Mouse (Mus musculus) brown adipose tissue, adult 24 weeks (tissue): Measurements from ENCODE around the gene Hoxc5. TPM values are rescaled to one million over a fixed set of nuclear protein-coding genes. Genes with fewer than 3 reads are reported as not detected.

ENCODE experiments used
- H3K27ac ChIP-seq: fragments of 200-500 bp; replicated peaks from 2 replicates; pipeline ENCODE4 v1.5.1; 2012; ENCODE audit warnings: low read depth, mild to moderate bottlenecking, low read length
- H3K4me1 ChIP-seq: fragments of 200-500 bp; 2 replicates; pipeline ENCODE4 v1.6.1; 2012; ENCODE audit warnings: low read length, mixed read lengths; ENCODE audit not compliant: control insufficient read depth, insufficient read depth, insufficient read length
- H3K4me3 ChIP-seq: fragments of 200-500 bp; 2 replicates; pipeline ENCODE4 v1.5.1; 2012; ENCODE audit warnings: low read depth, mild to moderate bottlenecking, low read length, moderate library complexity; ENCODE audit not compliant: insufficient read depth
- polyA plus RNA-seq: library from polyadenylated mRNA; stranded (reverse); fragments of >200 nt; gene quantifications from 2 replicates; pipeline ENCODE4 v1.2.4, GENCODE M21; 2012; ENCODE audit not compliant: missing spikeins, insufficient read depth, insufficient read length

Gene Hoxc5
- polyA plus RNA-seq, 1 experiment: 14.1 TPM

- Histone ChIP-seq H3K4me1 (no peaks in the 10 kb centered on the region), H3K27ac (no peak overlapping the region), H3K4me3 (no peak overlapping the region)
Observed at GRCm38 (mm10) chr15:102937036-102937666, 30.1 kb upstream of the Hoxc5 start.

- no peak overlapping the region for H3K4me3 ChIP-seq
- no peak overlapping the region for H3K27ac ChIP-seq
- H3K4me1 ChIP-seq: no peaks in the 10 kb centered on the region
Observed at GRCm38 (mm10) chr15:102939256-102940155, 27.7 kb upstream of the Hoxc5 start.

DNA sequence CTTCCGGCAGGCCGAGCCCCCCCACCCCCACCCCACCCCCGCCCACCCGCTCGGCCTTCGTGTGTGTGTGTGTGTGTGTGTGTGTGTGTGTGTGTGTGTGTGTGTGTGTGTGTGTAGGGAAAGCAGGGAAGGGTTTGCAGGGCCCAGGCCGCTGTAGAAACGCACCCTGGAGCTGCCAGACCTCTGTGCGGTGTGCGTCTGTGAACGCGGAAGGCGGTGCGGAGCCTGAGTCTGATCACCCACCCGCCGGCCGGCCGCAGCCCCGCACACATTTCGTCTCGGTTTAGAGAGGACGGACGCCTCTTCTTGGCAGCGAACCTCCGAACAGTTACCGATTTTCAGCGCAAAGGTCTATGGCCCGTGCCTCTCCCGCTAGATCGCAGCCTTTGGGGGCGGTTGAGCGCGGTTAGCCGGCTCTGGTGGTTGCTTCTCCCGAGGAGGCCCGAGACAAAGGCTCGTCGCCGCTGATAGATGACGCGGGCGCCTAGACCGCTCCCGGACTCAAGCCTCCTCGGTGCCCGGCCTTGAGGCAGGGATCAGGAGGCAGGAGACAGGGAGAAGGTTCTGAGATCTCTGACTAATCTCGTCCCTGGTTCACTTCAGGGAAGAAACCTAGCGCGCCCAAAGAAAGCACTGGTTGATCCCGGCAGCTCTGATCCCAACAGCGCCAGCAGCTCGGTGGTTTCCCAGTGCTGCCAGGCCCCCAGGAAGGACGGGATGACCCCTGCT is 24.3 kb upstream of the Hoxc5 start:
- no peak overlapping the region for H3K4me3 ChIP-seq

DNA sequence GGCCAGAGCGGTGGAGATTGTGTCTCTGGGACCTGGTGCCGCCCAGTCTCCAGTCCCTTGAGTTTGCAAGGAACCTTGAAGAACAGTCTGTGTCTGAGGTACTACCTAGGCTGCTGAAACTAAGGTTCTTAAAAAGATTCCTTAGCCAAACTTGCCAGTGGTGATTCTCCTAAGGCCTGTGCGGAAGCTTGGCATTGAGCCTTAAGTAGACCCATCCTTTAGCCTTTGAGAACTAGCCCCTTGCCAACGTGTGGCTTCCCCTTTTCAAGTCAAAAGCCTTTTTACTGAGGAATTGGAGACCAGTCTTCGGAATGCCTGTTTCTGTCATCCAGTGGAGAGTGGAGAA is 23.8 kb upstream of the Hoxc5 start:
- H3K4me3 ChIP-seq: no peak overlapping the region
- no peak overlapping the region for H3K27ac ChIP-seq
- no peaks in the 10 kb centered on the region for H3K4me1 ChIP-seq

More for the DNA sequence above, 24.3 kb upstream of the Hoxc5 start:
- Histone ChIP-seq H3K27ac (no peak overlapping the region), H3K4me1 (no peaks in the 10 kb centered on the region)

GRCm38 (mm10) chr15:102945185-102946077 is 21.8 kb upstream of the Hoxc5 start:
- no peaks in the 10 kb centered on the region for H3K4me1 ChIP-seq
- no peak overlapping the region for H3K4me3 ChIP-seq
- no peak overlapping the region for H3K27ac ChIP-seq

- Histone ChIP-seq H3K27ac (no peak overlapping the region), H3K4me3 (no peak overlapping the region)
Observed at GRCm38 (mm10) chr15:102947276-102947675, 20.0 kb upstream of the Hoxc5 start.

GRCm38 (mm10) chr15:102948842-102949241 is 18.4 kb upstream of the Hoxc5 start:
- no peak overlapping the region for H3K4me3 ChIP-seq

More at GRCm38 (mm10) chr15:102947276-102947675, 20.0 kb upstream of the Hoxc5 start:
- H3K4me1 ChIP-seq: no peaks in the 10 kb centered on the region

GRCm38 (mm10) chr15:102949696-102950095 is 17.5 kb upstream of the Hoxc5 start:
- no peaks in the 10 kb centered on the region for H3K4me1 ChIP-seq
- no peak overlapping the region for H3K4me3 ChIP-seq
- no peak overlapping the region for H3K27ac ChIP-seq

More at GRCm38 (mm10) chr15:102948842-102949241, 18.4 kb upstream of the Hoxc5 start:
- Histone ChIP-seq H3K4me1 (no peaks in the 10 kb centered on the region), H3K27ac (no peak overlapping the region)

GRCm38 (mm10) chr15:102950877-102951276 is 16.4 kb upstream of the Hoxc5 start:
- H3K4me1 ChIP-seq: no peaks in the 10 kb centered on the region
- H3K4me3 ChIP-seq: no peak overlapping the region
- H3K27ac ChIP-seq: no peak overlapping the region

- Histone ChIP-seq H3K4me3 (no peak overlapping the region), H3K27ac (no peak overlapping the region), H3K4me1 (no peaks in the 10 kb centered on the region)
Observed at GRCm38 (mm10) chr15:102953561-102953960, 13.7 kb upstream of the Hoxc5 start.

GRCm38 (mm10) chr15:102954192-102955006 is 12.8 kb upstream of the Hoxc5 start, which contains the start of gene Hoxc11:
Gene Hoxc11, plus strand, starts transcription at chr15:102954427.
- Histone ChIP-seq H3K4me1 (no peaks in the 10 kb centered on the region), H3K27ac (no peak within 1 kb of the TSS), H3K4me3 (no peak within 1 kb of the TSS)

DNA sequence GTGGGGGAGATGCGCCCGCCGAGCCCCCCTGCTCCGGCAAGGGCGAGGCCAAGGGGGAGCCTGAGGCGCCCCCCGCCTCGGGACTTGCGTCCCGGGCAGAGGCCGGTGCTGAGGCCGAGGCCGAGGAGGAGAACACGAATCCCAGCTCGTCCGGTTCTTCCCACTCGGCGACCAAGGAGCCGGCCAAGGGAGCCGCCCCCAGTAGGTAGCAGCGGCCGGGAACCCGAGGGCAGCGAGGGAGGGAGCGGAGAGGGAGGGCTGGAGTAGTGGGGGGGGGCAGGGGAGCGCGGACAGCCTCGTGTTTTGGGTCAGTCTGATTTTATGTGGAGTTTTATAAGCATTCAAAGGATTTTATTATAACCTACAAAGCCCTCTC is 12.2 kb upstream of the Hoxc5 start:
- Histone ChIP-seq H3K4me3 (no peak overlapping the region), H3K4me1 (no peaks in the 10 kb centered on the region), H3K27ac (no peak overlapping the region)

- Histone ChIP-seq H3K27ac (no peak overlapping the region), H3K4me1 (no peaks in the 10 kb centered on the region), H3K4me3 (no peak overlapping the region)
Observed at GRCm38 (mm10) chr15:102955833-102956640, 11.2 kb upstream of the Hoxc5 start.
